Mouse (Mus musculus) CH12.LX (cell line): ENCODE measurements at regions not wholly inside any gene's neighbourhood (a gene's known extent, or its start where the extent isn't known, plus 50 kb on each side); places are given as distances from the start of the nearest gene placed in this dataset.

ENCODE experiments used
- CTCF ChIP-seq, 2 experiments: IDR thresholded peaks in 1 of 2; conservative IDR thresholded peaks in 1 of 2; 2 replicates each; pipeline ENCODE4 v1.5.1; 2011 to 2012; ENCODE audit warnings: low read depth in 2 of 2, low read length in 2 of 2, improper control_type of control experiment in 1 of 2, inconsistent platforms in 1 of 2, mild to moderate bottlenecking in 1 of 2, moderate library complexity in 1 of 2
- EP300 ChIP-seq: IDR thresholded peaks from 2 replicates; pipeline ENCODE4 v1.6.1; 2011; ENCODE audit warnings: low read length, improper control_type of control experiment
- MAZ ChIP-seq: IDR thresholded peaks from 2 replicates; pipeline ENCODE4 v1.6.1; 2012; ENCODE audit warnings: low read depth, mild to moderate bottlenecking, inconsistent platforms, low read length, improper control_type of control experiment, moderate library complexity
- POLR2A ChIP-seq: IDR thresholded peaks from 2 replicates; pipeline ENCODE4 v1.6.1; 2011; ENCODE audit warnings: low read depth, mild to moderate bottlenecking, improper control_type of control experiment, low read length
- TCF12 ChIP-seq: IDR thresholded peaks from 2 replicates; pipeline ENCODE4 v1.6.1; 2014; ENCODE audit warnings: low read depth, mild to moderate bottlenecking, inconsistent platforms, low read length, improper control_type of control experiment
- ZC3H11A ChIP-seq: IDR thresholded peaks from 2 replicates; pipeline ENCODE4 v1.6.1; 2012; ENCODE audit warnings: low read depth, mild to moderate bottlenecking, inconsistent platforms, low read length, improper control_type of control experiment

DNA sequence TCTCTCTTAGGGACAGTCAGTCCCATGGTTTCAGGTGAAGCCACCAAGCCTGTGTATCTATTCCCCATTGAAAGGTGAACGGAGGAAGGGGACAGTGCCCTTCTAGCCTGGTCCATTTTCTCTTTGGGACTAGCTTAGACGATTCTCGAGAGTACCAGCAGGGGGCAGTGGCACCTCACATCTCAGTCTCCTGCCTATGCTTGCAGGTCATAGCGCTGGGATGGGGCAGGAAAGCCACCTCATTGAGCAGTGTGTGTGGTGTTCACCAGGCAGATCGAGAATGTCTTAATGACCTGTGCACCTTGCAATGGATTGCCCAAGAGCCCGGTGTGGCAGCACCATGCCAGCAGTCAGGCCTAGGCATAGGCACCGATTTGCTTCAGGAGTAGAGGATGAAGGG, 100.7 kb upstream of the Podxl start:
- TF ChIP-seq POLR2A (no peak), MAZ (no peak), TCF12 (no peak), CTCF (conservative IDR thresholded peaks at IDR 0.05 in 1 of 2, IDR thresholded peaks at IDR 0.05 in 1 of 2; ENCODE audit: low read depth in 2 of 2, low read length in 2 of 2) (peak; percentile 81 to 88), EP300 (no peak), ZC3H11A (no peak)
